Mouse (Mus musculus) erythroid progenitor cell, adult 5-6 weeks (primary cell): ENCODE data around the gene Cspg5. TPM values are rescaled to one million over a fixed set of nuclear protein-coding genes. Genes with fewer than 3 reads are reported as not detected.
A peak's percentile ranks its signal among the peaks of the same experiment; 100 is the strongest.

Experiments used
- ATAC-seq: replicated peaks from 2 replicates; pipeline ENCODE4 v1.8.0; 2016; ENCODE audit warnings: moderate number of reproducible peaks, mild to moderate bottlenecking, moderate TSS enrichment, inconsistent platforms; ENCODE audit not compliant: poor library complexity, low FRiP score, severe bottlenecking
- total RNA-seq, 2 experiments: library from RNA; stranded (forward) in 1 of 2; stranded (reverse) in 1 of 2; fragments of 150-400 nt in 1 of 2; fragments of 186-747, 209-891 nt in 1 of 2; gene quantifications; 2 replicates each; pipeline versions ENCODE4 v1.2.3 to v1.2.4; 2015 to 2017; ENCODE audit warnings: low replicate concordance in 2 of 2

The Cspg5 gene
- total RNA-seq, 2 experiments from 2014 or later = not detected

GRCm38 (mm10) chr9:110249823-110250543 lies 6.4 kb downstream of the Cspg5 start:
- no peak for ATAC-seq

GRCm38 (mm10) chr9:110250776-110251175 lies 7.2 kb downstream of the Cspg5 start:
- no peak for ATAC-seq

- ATAC-seq = no peak
These were observed 11.9 kb downstream of the Cspg5 start for GRCm38 (mm10) chr9:110255407-110256019.

DNA sequence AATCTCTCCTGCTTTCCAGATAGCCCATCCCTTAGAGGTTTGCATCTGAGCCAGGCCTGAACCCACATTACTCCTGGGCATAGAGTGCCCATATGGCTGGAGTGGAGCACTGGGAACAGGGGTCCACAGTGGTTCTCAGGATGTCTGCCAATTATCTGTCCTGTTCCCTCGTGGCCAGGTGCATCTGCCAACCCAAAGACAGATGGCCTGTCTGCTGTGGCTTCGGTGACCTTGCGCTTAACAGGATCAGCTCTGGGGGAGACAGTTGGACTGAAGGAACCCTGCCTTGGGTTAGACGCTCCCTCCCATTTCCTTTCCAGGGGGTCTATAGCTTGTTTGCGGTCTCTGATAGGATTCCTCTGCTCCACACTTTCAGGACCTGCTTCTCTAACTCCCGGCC lies 15.1 kb downstream of the Cspg5 start:
- no peak for ATAC-seq

DNA sequence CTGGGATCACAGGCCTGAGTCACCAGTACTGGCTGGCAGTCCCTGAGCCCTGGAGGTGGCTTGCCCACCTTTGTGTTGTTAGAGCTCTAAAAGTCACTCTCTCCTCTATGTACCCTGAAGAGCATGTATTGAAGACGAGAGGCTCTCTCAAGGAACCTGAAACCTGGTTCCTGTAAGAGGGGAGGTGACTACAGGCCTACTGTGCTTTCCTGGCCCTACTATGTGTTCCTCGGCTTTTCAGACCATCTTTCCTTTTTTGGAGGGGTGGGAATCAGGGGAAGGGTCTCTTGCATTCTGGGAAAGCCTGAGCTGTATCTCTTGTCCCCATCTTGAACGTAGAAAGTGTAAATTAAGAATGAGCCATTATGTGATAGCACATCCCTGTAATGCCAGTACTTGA lies 15.5 kb downstream of the Cspg5 start:
- ATAC-seq = no peak

GRCm38 (mm10) chr9:110263181-110263580 lies 19.6 kb downstream of the Cspg5 start:
- no peak for ATAC-seq

GRCm38 (mm10) chr9:110264991-110265390 lies 21.4 kb downstream of the Cspg5 start:
- ATAC-seq = no peak

GRCm38 (mm10) chr9:110268416-110268815 lies 24.8 kb downstream of the Cspg5 start:
- ATAC-seq = no peak

DNA sequence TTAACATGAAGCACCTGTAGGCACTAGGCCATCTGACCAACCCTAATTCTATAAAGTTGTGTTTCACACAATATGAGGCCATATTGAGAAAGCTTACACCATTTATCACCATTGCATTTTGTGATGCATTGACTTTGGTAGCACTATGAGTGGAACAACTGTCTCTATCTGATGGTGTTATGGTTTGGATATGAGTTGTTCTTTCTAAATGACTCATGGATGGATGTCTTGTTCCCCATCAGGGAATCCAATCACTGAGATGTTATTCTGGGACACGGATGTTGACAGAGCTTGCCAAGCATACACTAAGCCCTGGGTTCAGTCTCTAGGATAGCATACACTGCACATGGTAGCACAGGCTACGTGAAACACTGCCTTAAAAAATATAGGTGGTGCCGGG lies 28.7 kb downstream of the Cspg5 start:
- ATAC-seq = no peak

DNA sequence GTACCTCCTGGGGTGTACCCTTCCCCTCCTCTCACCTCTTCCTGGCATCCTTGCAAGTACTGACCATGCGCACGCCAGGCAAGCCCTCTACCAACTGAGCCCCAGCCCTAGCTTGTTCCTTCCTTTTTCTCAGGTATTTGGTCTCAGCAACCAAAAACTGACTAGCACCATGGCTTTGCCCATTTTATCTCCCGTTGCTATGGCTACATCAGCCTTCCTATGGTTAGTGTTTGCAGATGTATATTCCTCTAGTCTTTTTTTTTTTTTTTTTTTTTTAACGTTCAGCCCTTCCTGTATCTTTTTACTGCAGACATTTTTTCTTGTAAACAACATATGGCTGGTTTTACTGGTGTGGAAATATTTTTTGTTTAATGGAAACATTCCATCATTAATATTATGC lies 29.9 kb downstream of the Cspg5 start:
- no peak for ATAC-seq

DNA sequence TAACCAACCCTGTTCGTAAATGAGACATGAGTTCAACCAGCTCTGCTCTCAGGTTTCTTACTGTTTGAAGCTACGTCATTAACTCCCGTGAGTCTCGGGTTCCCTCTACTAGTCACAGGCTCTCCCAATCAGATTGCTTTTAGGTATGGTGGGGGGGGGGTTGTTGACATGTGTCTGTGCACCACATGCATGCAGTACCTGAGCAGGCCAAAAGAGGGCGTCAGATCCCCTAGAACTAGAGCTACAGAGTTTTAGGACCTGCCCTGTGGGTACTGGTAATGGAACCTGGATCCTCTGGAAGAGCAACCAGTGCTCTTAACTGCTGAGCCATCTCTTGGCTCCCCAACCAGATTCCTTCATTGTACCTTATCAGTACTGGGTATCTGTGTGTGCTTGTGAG lies 32.3 kb downstream of the Cspg5 start:
- ATAC-seq = no peak

DNA sequence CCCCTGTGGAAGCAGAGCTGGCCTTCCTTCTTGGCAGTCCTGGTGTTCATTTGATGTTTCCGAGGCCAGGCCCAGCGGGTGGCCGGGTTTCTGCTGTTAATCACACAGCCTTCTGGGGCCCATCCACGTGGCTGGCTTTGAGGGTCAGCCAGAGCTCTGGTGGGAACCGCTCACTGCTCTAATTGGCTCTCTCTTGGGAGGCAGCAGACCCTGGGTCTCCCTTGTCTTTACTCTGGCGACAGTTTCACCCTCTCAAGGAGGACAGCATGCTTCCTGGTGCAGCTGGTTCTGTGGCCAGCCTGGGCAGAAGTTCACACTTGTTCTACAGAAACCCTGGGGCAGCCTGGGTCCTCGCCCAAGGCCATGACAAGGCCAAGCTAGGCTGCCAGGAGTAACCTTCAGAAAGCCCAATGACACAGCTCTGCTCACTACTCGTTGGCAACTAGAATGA lies 33.9 kb downstream of the Cspg5 start:
- no peak for ATAC-seq

- ATAC-seq = no peak
These were observed 40.6 kb downstream of the Cspg5 start for GRCm38 (mm10) chr9:110284075-110284697.

GRCm38 (mm10) chr9:110287321-110287924 lies 43.8 kb downstream of the Cspg5 start:
- ATAC-seq = no peak

GRCm38 (mm10) chr9:110293254-110293718 lies 49.7 kb downstream of the Cspg5 start:
- ATAC-seq = no peak

DNA sequence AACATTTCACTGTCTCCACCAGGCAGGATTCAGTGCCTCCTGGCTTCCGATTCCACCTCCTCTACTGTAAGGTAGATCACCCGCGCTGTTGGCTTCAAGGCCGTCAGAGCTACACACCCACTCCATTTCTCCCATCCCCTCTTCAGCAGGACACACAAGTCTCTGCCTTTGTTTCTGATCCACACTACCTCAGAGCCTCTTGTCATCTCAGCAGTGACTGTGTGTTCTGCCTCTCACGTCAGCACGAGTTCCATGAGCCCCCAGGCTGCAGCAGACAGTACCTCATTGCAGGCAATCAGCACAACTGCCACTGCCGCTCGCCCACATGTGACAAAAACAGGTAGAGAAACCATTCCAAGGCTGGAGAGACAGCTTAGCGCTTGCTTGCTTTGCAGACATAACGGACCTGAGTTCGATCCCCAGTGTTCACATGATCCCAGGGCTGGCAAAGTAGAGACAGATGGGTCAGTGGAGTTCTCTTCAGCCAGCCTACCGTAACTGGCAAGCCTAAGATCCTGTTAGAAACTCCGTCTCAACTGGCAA lies 50.4 kb downstream of the Cspg5 start:
- no peak for ATAC-seq

DNA sequence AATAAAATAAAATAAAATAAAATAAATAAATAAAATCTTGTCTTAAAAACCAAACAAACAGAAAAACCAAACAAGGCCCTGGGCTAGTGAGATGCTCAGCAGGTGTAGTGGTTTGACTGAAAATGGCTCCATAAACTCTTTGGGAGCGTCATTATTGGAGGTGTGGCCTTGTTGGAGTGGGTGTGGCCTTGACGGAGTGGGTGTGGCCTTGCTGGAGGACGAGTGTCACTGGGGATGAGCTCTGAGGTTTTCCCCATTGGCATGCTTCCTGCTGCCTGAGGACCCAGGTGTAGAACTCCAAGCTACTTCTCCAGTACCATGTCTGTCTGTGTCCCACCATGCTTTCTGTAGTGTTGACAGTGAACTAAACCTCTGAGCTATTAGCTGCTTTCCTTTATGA lies 51.2 kb downstream of the Cspg5 start:
- no peak for ATAC-seq

GRCm38 (mm10) chr9:110296867-110297627 lies 53.5 kb downstream of the Cspg5 start:
- ATAC-seq = peak; percentile 59; the same call in 1 of the 2 replicates

GRCm38 (mm10) chr9:110304516-110304915 lies 60.9 kb downstream of the Cspg5 start:
- no peak for ATAC-seq
